Mouse (Mus musculus): ENCODE results near the gene Fchsd2.

GRCm38 (mm10) chr7:101053136-101053535 lies 39.5 kb upstream of the Fchsd2 start:
- TF ChIP-seq CTCF (IDR thresholded peaks at IDR 0.05; ENCODE audit: borderline replicate concordance, extremely low read depth, insufficient read depth, insufficient read length) (no peak), POLR2A (IDR thresholded peaks at IDR 0.05; ENCODE audit: borderline replicate concordance, extremely low read depth, insufficient read depth, insufficient read length, poor library complexity, severe bottlenecking) (no peak)

Data from brain, embryonic 14.5 days (tissue).